Mouse (Mus musculus) CH12.LX (cell line): Measurements from ENCODE around the gene Spag7. TPM values are rescaled to one million over a fixed set of nuclear protein-coding genes. Genes with fewer than 3 reads are reported as not detected.

Experiments
- DNase-seq: peaks from one replicate; pipeline ENCODE4 v3.0.0-alpha.2; 2013; ENCODE audit errors: extremely low read depth
- H3K27ac ChIP-seq: 2 replicates; pipeline ENCODE4 v1.5.1; 2012; ENCODE audit warnings: low read depth, mild to moderate bottlenecking, control low read depth, moderate library complexity; ENCODE audit not compliant: insufficient read depth
- H3K27me3 ChIP-seq: replicated peaks from 2 replicates; pipeline ENCODE3; 2012; ENCODE audit warnings: inconsistent platforms
- H3K36me3 ChIP-seq, 2 experiments: replicated peaks in 1 of 2; 2 replicates each; pipeline versions ENCODE3 to v1.6.1; 2012; ENCODE audit warnings: inconsistent platforms in 1 of 2, low read length in 1 of 2, mild to moderate bottlenecking in 1 of 2, mixed read lengths in 1 of 2, moderate library complexity in 1 of 2; ENCODE audit not compliant: control insufficient read depth in 1 of 2, insufficient read depth in 1 of 2
- H3K4me1 ChIP-seq, 2 experiments: 2 replicates each; pipeline ENCODE4 v1.6.1; 2012; ENCODE audit warnings: inconsistent platforms in 1 of 2, moderate library complexity in 1 of 2; ENCODE audit not compliant: insufficient read depth in 2 of 2, control insufficient read depth in 1 of 2
- H3K4me2 ChIP-seq: 2 replicates; pipeline ENCODE4 v1.6.1; 2012; ENCODE audit warnings: low read depth, mild to moderate bottlenecking, control low read depth; ENCODE audit not compliant: poor library complexity, insufficient read depth, severe bottlenecking
- H3K4me3 ChIP-seq, 3 experiments: fragments of 150-350 bp in 1 of 3; sonication (generic) in 1 of 3; replicated peaks in 1 of 3; 2 replicates each; pipeline versions ENCODE3 to v1.5.1; 2011 to 2012; ENCODE audit warnings: low read depth in 2 of 3, low read length in 2 of 3, mild to moderate bottlenecking in 2 of 3, moderate library complexity in 2 of 3, control low read depth in 1 of 3, improper control_type of control experiment in 1 of 3, inconsistent platforms in 1 of 3, mixed read lengths in 1 of 3; ENCODE audit not compliant: poor library complexity in 1 of 3
- H3K79me2 ChIP-seq: replicated peaks from 2 replicates; pipeline ENCODE4 v1.6.1; 2012; ENCODE audit warnings: mild to moderate bottlenecking, moderate library complexity; ENCODE audit not compliant: control insufficient read depth, poor library complexity, insufficient read depth, severe bottlenecking; ENCODE audit errors: extremely low read depth
- H3K9ac ChIP-seq: 2 replicates; pipeline ENCODE4 v1.6.1; 2012; ENCODE audit warnings: low read depth, mild to moderate bottlenecking, control low read depth, moderate library complexity; ENCODE audit not compliant: insufficient read depth
- H3K9me3 ChIP-seq: replicated peaks from 2 replicates; pipeline ENCODE3; 2012; ENCODE audit warnings: low read length, inconsistent platforms, mixed read lengths
- BHLHE40 ChIP-seq: IDR thresholded peaks from 2 replicates; pipeline ENCODE4 v1.6.1; 2011; ENCODE audit warnings: mild to moderate bottlenecking, low read depth, low read length, improper control_type of control experiment
- CHD1 ChIP-seq: IDR thresholded peaks from 2 replicates; pipeline ENCODE4 v1.6.1; 2012; ENCODE audit warnings: low read depth, low read length, improper control_type of control experiment, inconsistent platforms
- CHD2 ChIP-seq: IDR thresholded peaks from 2 replicates; pipeline ENCODE4 v1.6.1; 2011; ENCODE audit warnings: low read length, improper control_type of control experiment
- CTCF ChIP-seq, 2 experiments: IDR thresholded peaks in 1 of 2; conservative IDR thresholded peaks in 1 of 2; 2 replicates each; pipeline ENCODE4 v1.5.1; 2011 to 2012; ENCODE audit warnings: low read depth in 2 of 2, low read length in 2 of 2, improper control_type of control experiment in 1 of 2, inconsistent platforms in 1 of 2, mild to moderate bottlenecking in 1 of 2, moderate library complexity in 1 of 2
- E2F4 ChIP-seq: IDR thresholded peaks from 2 replicates; pipeline ENCODE4 v1.6.1; 2011; ENCODE audit warnings: low read depth, low read length, improper control_type of control experiment; ENCODE audit not compliant: insufficient replicate concordance
- ELF1 ChIP-seq: IDR thresholded peaks from 2 replicates; pipeline ENCODE4 v1.6.1; 2014; ENCODE audit warnings: low read depth, mild to moderate bottlenecking, inconsistent platforms, low read length, improper control_type of control experiment
- EP300 ChIP-seq: IDR thresholded peaks from 2 replicates; pipeline ENCODE4 v1.6.1; 2011; ENCODE audit warnings: low read length, improper control_type of control experiment
- GABPA ChIP-seq: IDR thresholded peaks from 2 replicates; pipeline ENCODE4 v1.6.1; 2012; ENCODE audit warnings: low read depth, low read length, improper control_type of control experiment, inconsistent platforms; ENCODE audit not compliant: insufficient replicate concordance
- MAFK ChIP-seq: IDR thresholded peaks from 2 replicates; pipeline ENCODE4 v1.6.1; 2011; ENCODE audit warnings: low read length, improper control_type of control experiment; ENCODE audit not compliant: insufficient replicate concordance
- MAX ChIP-seq: IDR thresholded peaks from 2 replicates; pipeline ENCODE4 v1.6.1; 2011; ENCODE audit warnings: low read length, improper control_type of control experiment
- MAZ ChIP-seq: IDR thresholded peaks from 2 replicates; pipeline ENCODE4 v1.6.1; 2012; ENCODE audit warnings: low read depth, mild to moderate bottlenecking, inconsistent platforms, low read length, improper control_type of control experiment, moderate library complexity
- MEF2A ChIP-seq: IDR thresholded peaks from 2 replicates; pipeline ENCODE4 v1.6.1; 2014; ENCODE audit warnings: low read depth, mild to moderate bottlenecking, inconsistent platforms, low read length, improper control_type of control experiment, borderline replicate concordance
- MXI1 ChIP-seq: IDR thresholded peaks from 2 replicates; pipeline ENCODE4 v1.6.1; 2011; ENCODE audit warnings: mild to moderate bottlenecking, low read depth, low read length, improper control_type of control experiment
- NELFE ChIP-seq: IDR thresholded peaks from 2 replicates; pipeline ENCODE4 v1.6.1; 2011; ENCODE audit warnings: low read depth, low read length, improper control_type of control experiment
- POLR2A ChIP-seq: IDR thresholded peaks from 2 replicates; pipeline ENCODE4 v1.6.1; 2011; ENCODE audit warnings: low read depth, mild to moderate bottlenecking, improper control_type of control experiment, low read length
- RCOR1 ChIP-seq: conservative IDR thresholded peaks from 2 replicates; pipeline ENCODE4 v1.6.1; 2012; ENCODE audit warnings: low read depth, mild to moderate bottlenecking, inconsistent platforms, low read length, improper control_type of control experiment
- SIN3A ChIP-seq: IDR thresholded peaks from 2 replicates; pipeline ENCODE4 v1.6.1; 2012; ENCODE audit warnings: low read length, improper control_type of control experiment, inconsistent platforms
- TBP ChIP-seq: conservative IDR thresholded peaks from 2 replicates; pipeline ENCODE4 v1.6.1; 2011; ENCODE audit warnings: low read depth, low read length, improper control_type of control experiment
- TCF12 ChIP-seq: IDR thresholded peaks from 2 replicates; pipeline ENCODE4 v1.6.1; 2014; ENCODE audit warnings: low read depth, mild to moderate bottlenecking, inconsistent platforms, low read length, improper control_type of control experiment
- UBTF ChIP-seq: IDR thresholded peaks from 2 replicates; pipeline ENCODE4 v1.6.1; 2012; ENCODE audit warnings: low read depth, mild to moderate bottlenecking, inconsistent platforms, low read length, improper control_type of control experiment, moderate library complexity
- USF1 ChIP-seq: IDR thresholded peaks from 2 replicates; pipeline ENCODE4 v1.6.1; 2014; ENCODE audit warnings: low read depth, mild to moderate bottlenecking, inconsistent platforms, low read length, improper control_type of control experiment
- USF2 ChIP-seq: conservative IDR thresholded peaks from 2 replicates; pipeline ENCODE4 v1.6.1; 2011; ENCODE audit warnings: low read depth, low read length, improper control_type of control experiment
- ZMIZ1 ChIP-seq: IDR thresholded peaks from 2 replicates; pipeline ENCODE4 v1.6.1; 2012; ENCODE audit warnings: low read depth, mild to moderate bottlenecking, inconsistent platforms, low read length, improper control_type of control experiment
- dilution Hi-C: fragments of 300-500 bp; cut with MboI; formaldehyde crosslinking; loops from 2 replicates; pipeline ENCODE4 v1.14.3; 2020; ENCODE audit warnings: low sequenced_read_pairs; ENCODE audit not compliant: extremely low pct_unique_long_range_greater_than_20kb, extremely low pct_ligation_motif_present
- in situ Hi-C: fragments of 300-500 bp; cut with MboI; formaldehyde crosslinking; loops from 3 replicates; pipeline ENCODE4 v1.14.3; 2019; ENCODE audit warnings: low sequenced_read_pairs, low pct_ligation_motif_present, low pct_unique_long_range_greater_than_20kb, mixed read lengths
- polyA plus RNA-seq: library from polyadenylated mRNA; unstranded; fragments of >175 nt; gene quantifications from 2 replicates; pipeline ENCODE4 v1.2.1, GENCODE M21; 2012; ENCODE audit warnings: low read depth; ENCODE audit not compliant: insufficient read length
- total RNA-seq, 2 experiments: library from RNA; depleted of rRNA; stranded (reverse); fragments of 300-350 nt in 1 of 2; fragments of >200 nt in 1 of 2; gene quantifications; 2 replicates each; pipeline ENCODE4 v1.2.3; 2012 to 2014

Spag7 gene
- total and polyA plus RNA-seq, 3 experiments: 93.5 to 120 (median 105) TPM

DNA sequence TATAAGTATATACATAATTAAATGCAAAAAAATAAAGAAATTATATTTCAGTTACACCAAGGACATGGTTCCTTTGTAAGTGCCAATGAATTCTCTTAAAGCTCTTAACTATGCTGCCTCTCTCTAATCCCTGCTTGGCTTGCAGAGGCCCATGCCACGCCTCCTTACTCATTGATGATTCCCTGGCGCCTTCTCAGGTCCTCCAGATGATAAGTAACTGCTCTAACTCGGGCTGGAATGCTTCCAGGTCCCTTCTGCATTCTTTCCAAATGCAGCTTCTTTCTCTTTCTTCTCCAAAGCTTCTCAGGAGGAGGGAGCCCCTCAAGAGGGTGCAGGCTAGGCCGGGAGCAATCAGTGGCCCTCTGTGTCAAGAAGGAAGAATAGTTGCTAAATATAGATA, 20.4 kb upstream of the Spag7 start:
- in situ Hi-C loops (loop anchor here (5.0 kb wide), 1 partner anchor 68 kb away; no protein-coding TSS in a partner anchor), dilution Hi-C loops (no loop called here)
- H3K36me3 ChIP-seq: peaks cover under 1 to 16% of the 10 kb centered on the region in 2 experiments
- no peak for TF ChIP-seq ELF1
- TF ChIP-seq MAX: no peak
- no peak for TF ChIP-seq CHD2
- TF ChIP-seq TBP: no peak
- no peak for TF ChIP-seq USF2
- no peak for TF ChIP-seq GABPA
- no peak for DNase-seq
- no peak overlapping the region for H3K4me3 ChIP-seq
- no peak overlapping the region for H3K9ac ChIP-seq
- no peaks in the 10 kb centered on the region for H3K9me3 ChIP-seq
- H3K4me1 ChIP-seq: peaks cover 0 to 37% of the 10 kb centered on the region in 2 experiments; a peak in 2 of 4 replicates
- H3K27ac ChIP-seq: no peak overlapping the region
- no peaks in the 10 kb centered on the region for H3K79me2 ChIP-seq
- H3K27me3 ChIP-seq: no peaks in the 10 kb centered on the region
- H3K4me2 ChIP-seq: no peak overlapping the region

DNA sequence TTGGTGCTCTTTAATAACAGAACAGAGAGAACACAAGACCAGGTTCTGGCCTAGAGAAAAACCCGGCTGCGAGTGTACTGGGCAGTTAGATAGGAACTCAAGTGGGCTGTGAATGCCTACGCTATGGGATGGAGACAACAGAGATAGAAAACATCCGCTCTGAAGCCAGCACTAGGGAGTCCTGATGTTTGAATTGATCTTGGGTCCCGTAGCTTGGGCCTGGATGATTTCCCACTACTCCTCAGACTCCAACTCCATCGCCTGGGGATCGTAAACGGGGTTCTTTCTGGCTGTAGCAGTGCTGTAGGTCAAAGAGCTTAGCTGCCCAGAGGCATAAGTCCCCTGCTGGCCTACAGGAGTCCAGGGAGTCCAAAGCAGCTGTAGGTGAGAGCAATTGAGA, 19.2 kb upstream of the Spag7 start:
- dilution Hi-C loops: no loop called here
- Histone ChIP-seq H3K4me1 (peaks cover 0 to 49% of the 10 kb centered on the region in 2 experiments; a peak in 3 of 4 replicates), H3K27me3 (no peaks in the 10 kb centered on the region), H3K4me2 (peak overlapping the region; percentile 73), H3K4me3 (peak overlapping the region; percentile 71 to 81 (median 76)), H3K9ac (peak overlapping the region; percentile 79), H3K79me2 (no peaks in the 10 kb centered on the region), H3K27ac (no peak overlapping the region), H3K36me3 (peaks cover 11 to 28% of the 10 kb centered on the region in 2 experiments), H3K9me3 (no peaks in the 10 kb centered on the region)
- DNase-seq: no peak
- in situ Hi-C loops: loop anchor here (5.0 kb wide), 1 partner anchor 69 kb away; no protein-coding TSS in a partner anchor
- TF ChIP-seq MAZ: no peak
- no peak for TF ChIP-seq USF2
- TF ChIP-seq CHD1: no peak
- no peak for TF ChIP-seq MAFK
- no peak for TF ChIP-seq USF1

DNA sequence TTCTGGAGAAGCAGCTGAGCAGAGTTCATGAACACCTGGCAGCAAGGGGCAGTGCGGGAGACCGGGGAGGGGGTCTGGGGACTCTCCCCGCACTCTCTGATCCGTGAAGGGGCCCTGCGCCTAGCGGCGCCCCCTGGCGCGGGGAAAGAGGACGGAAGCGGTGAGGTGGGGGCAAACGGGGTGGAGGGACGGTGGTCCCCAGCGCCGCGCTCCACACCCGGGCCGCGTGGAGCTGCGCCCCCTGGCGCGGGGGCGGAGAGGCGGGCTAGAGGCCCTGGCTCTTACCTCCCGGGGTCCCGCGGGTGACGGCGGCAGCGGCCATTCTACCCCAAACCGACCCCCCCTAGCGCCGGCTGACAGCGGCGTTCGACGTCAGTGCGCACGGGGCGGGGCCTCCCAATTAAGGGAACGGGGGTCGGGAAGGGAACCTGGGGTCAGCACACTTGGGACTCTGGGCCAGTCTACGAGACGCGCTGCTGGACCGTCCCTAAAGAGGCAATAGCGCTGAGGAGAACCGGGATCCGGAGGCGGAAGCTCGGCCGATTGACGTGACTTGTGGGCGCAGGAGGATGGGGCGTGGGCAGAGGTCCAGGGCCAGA, 18.5 kb upstream of the Spag7 start, which contains the start of gene Camta2:
Camta2 (minus strand) TSS at position 505 of the 599 bp plus-strand sequence.
- H3K27me3 ChIP-seq: no peaks in the 10 kb centered on the region
- peak within 1 kb of the TSS; percentile 79 for H3K9ac ChIP-seq
- H3K36me3 ChIP-seq: peaks cover 14 to 35% of the 10 kb centered on the region in 2 experiments
- peaks cover 0 to 56% of the 10 kb centered on the region in 2 experiments; a peak in 3 of 4 replicates for H3K4me1 ChIP-seq
- H3K27ac ChIP-seq: peak within 1 kb of the TSS; percentile 1; the same call in 1 of the 2 replicates
- in situ Hi-C loops: loop anchor here (5.0 kb wide), 1 partner anchor 70 kb away; no protein-coding TSS in a partner anchor
- dilution Hi-C loops: no loop called here
- H3K4me3 ChIP-seq: peak within 1 kb of the TSS; percentile 71 to 81 (median 76)
- H3K4me2 ChIP-seq: peak within 1 kb of the TSS; percentile 76
- DNase-seq: peak; percentile 71
- no peaks in the 10 kb centered on the region for H3K79me2 ChIP-seq
- no peaks in the 10 kb centered on the region for H3K9me3 ChIP-seq
- TF ChIP-seq CHD1: no peak
- TF ChIP-seq MAZ: peak; percentile 97
- peak; percentile 53; the same call in 1 of the 2 replicates for TF ChIP-seq ZMIZ1
- TF ChIP-seq NELFE: peak; percentile 77
- TF ChIP-seq MXI1: peak; percentile 33; the same call in 1 of the 2 replicates
- no peak for TF ChIP-seq E2F4
- TF ChIP-seq RCOR1: no peak
- TF ChIP-seq SIN3A: 0 out of 2 replicates have a peak, but pooled peaks have one; percentile 32
- peak; percentile 14; the same call in 1 of the 2 replicates for TF ChIP-seq UBTF
- TF ChIP-seq USF2: no peak
- 0 out of 2 replicates have a peak, but pooled peaks have one; percentile 8 for TF ChIP-seq MAX
- peak; percentile 28; the same call in 1 of the 2 replicates for TF ChIP-seq TCF12
- peak; percentile 76 for TF ChIP-seq POLR2A
- peak; percentile 65 for TF ChIP-seq ELF1
- TF ChIP-seq CTCF (conservative IDR thresholded peaks at IDR 0.05 in 1 of 2, IDR thresholded peaks at IDR 0.05 in 1 of 2; ENCODE audit: low read depth in 2 of 2, low read length in 2 of 2): peak; percentile 6 to 77; a peak in 2 of 4 replicates
- no peak for TF ChIP-seq GABPA
- TF ChIP-seq MEF2A: no peak; the same call in 1 of the 2 replicates
- TF ChIP-seq EP300: no peak
- TF ChIP-seq BHLHE40: no peak; the same call in none of the 2 replicates
- no peak for TF ChIP-seq CHD2
